Mouse (Mus musculus) ES-Bruce4 (cell line): ENCODE results near the gene Pla2g2f.

Experiments
- CTCF ChIP-seq: IDR thresholded peaks from one replicate; pipeline ENCODE4 v1.8.1; 2011; ENCODE audit warnings: low read depth, low read length
- EP300 ChIP-seq: IDR thresholded peaks from 2 replicates; pipeline ENCODE4 v1.6.1; 2011; ENCODE audit warnings: low read depth, low read length; ENCODE audit not compliant: insufficient read depth

DNA sequence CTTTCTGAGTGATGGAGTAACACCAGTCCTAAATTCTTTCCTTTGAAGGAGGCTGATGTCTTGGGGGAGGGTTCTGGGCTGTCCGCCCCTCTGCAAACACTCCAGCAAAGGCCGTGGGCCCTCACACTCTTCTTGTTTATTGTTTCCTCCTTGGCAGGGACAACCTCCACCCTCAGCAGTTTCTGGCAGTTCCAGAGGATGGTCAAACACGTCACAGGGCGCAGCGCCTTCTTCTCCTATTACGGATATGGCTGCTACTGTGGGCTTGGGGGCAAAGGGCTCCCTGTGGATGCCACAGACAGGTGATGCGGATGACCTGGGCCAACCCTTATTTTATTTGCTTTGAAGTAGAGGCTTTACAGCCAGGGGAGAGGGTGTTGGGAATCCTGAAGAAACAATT lies 23.3 kb downstream of the Pla2g2f start:
- TF ChIP-seq EP300, result no peak
- no peak for TF ChIP-seq CTCF
